Mouse (Mus musculus): Measurements from ENCODE around the gene Ralgapa2.

DNA sequence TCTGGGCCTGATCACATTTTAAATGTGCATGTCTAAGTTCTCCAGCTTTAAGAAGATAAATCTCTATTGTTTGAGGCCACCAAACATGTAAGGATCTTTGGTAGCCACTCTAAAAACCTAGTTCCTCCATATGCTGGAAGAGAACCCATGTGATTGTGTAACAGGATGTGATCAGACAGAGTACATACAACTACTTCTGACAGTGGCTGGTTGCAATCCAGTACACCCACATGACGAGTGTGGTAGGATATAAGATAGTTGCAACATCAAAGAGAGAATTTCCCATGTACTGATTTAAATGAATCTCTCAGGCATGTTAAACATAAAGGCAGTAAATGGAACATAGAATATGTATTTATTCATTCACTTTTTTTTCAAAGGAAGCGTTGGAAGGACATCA lies 4.8 kb upstream of the Ralgapa2 start:
- no peak for TF ChIP-seq POLR2A (IDR thresholded peaks at IDR 0.05; ENCODE audit: borderline replicate concordance, extremely low read depth, low read depth, low read length)
- no peak for TF ChIP-seq CTCF (IDR thresholded peaks at IDR 0.05; ENCODE audit: insufficient read depth, low read length)
